Mouse (Mus musculus): ENCODE measurements around the gene Gm7073. TPM values are rescaled to one million over a fixed set of nuclear protein-coding genes. Genes with fewer than 3 reads are reported as not detected.
A peak's percentile ranks its signal among the peaks of the same experiment; 100 is the strongest.

Gm7073 gene
- not detected in 2 replicates for polyA plus RNA-seq (2011; ENCODE audit: insufficient read length, low read depth, missing spikeins)

GRCm38 (mm10) chrX:60539149-60539548, at the start of gene Gm7073:
Gm7073 (minus strand) TSS chrX:60539249.
- no peaks in the 10 kb centered on the region for H3K4me1 ChIP-seq (ENCODE audit: control insufficient read depth, insufficient read depth, low read length)
- H3K27ac ChIP-seq (ENCODE audit: insufficient read depth, low read length), result no peak within 1 kb of the TSS
- TF ChIP-seq CTCF (IDR thresholded peaks at IDR 0.05; ENCODE audit: borderline replicate concordance, insufficient read depth, low read length), result no peak
- TF ChIP-seq POLR2A (IDR thresholded peaks at IDR 0.05; ENCODE audit: low read depth, low read length), result no peak
- no peak within 1 kb of the TSS for H3K4me3 ChIP-seq (ENCODE audit: insufficient read depth, low read length)

GRCm38 (mm10) chrX:60570539-60570938, 31.5 kb upstream of the Gm7073 start:
- Histone ChIP-seq H3K4me3 (ENCODE audit: insufficient read depth, low read length) (no peak overlapping the region), H3K4me1 (ENCODE audit: control insufficient read depth, insufficient read depth, low read length) (no peaks in the 10 kb centered on the region)
- TF ChIP-seq CTCF (IDR thresholded peaks at IDR 0.05; ENCODE audit: borderline replicate concordance, insufficient read depth, low read length) (no peak), POLR2A (IDR thresholded peaks at IDR 0.05; ENCODE audit: low read depth, low read length) (no peak)

GRCm38 (mm10) chrX:60569047-60569446, 30.0 kb upstream of the Gm7073 start:
- TF ChIP-seq CTCF (IDR thresholded peaks at IDR 0.05; ENCODE audit: borderline replicate concordance, insufficient read depth, low read length), result no peak
- TF ChIP-seq POLR2A (IDR thresholded peaks at IDR 0.05; ENCODE audit: low read depth, low read length), result no peak
- H3K27ac ChIP-seq (ENCODE audit: insufficient read depth, low read length), result no peak overlapping the region
- H3K4me3 ChIP-seq (ENCODE audit: insufficient read depth, low read length), result no peak overlapping the region
- no peaks in the 10 kb centered on the region for H3K4me1 ChIP-seq (ENCODE audit: control insufficient read depth, insufficient read depth, low read length)

More at GRCm38 (mm10) chrX:60570539-60570938, 31.5 kb upstream of the Gm7073 start:
- H3K27ac ChIP-seq (ENCODE audit: insufficient read depth, low read length), result no peak overlapping the region

GRCm38 (mm10) chrX:60555242-60555641, 16.2 kb upstream of the Gm7073 start:
- Histone ChIP-seq H3K4me1 (ENCODE audit: control insufficient read depth, insufficient read depth, low read length) (no peaks in the 10 kb centered on the region), H3K4me3 (ENCODE audit: insufficient read depth, low read length) (no peak overlapping the region), H3K27ac (ENCODE audit: insufficient read depth, low read length) (no peak overlapping the region)
- no peak for TF ChIP-seq CTCF (IDR thresholded peaks at IDR 0.05; ENCODE audit: borderline replicate concordance, insufficient read depth, low read length)
- no peak for TF ChIP-seq POLR2A (IDR thresholded peaks at IDR 0.05; ENCODE audit: low read depth, low read length)

- Histone ChIP-seq H3K27ac (ENCODE audit: insufficient read depth, low read length) (no peak overlapping the region), H3K4me3 (ENCODE audit: insufficient read depth, low read length) (peak overlapping the region; percentile 58), H3K4me1 (ENCODE audit: control insufficient read depth, insufficient read depth, low read length) (no peaks in the 10 kb centered on the region)
- TF ChIP-seq POLR2A (IDR thresholded peaks at IDR 0.05; ENCODE audit: low read depth, low read length), result no peak
- no peak for TF ChIP-seq CTCF (IDR thresholded peaks at IDR 0.05; ENCODE audit: borderline replicate concordance, insufficient read depth, low read length)
Observed at GRCm38 (mm10) chrX:60547444-60548304, 8.6 kb upstream of the Gm7073 start.

- Histone ChIP-seq H3K4me3 (ENCODE audit: insufficient read depth, low read length) (peak overlapping the region; percentile 58), H3K4me1 (ENCODE audit: control insufficient read depth, insufficient read depth, low read length) (no peaks in the 10 kb centered on the region), H3K27ac (ENCODE audit: insufficient read depth, low read length) (no peak overlapping the region)
- TF ChIP-seq POLR2A (IDR thresholded peaks at IDR 0.05; ENCODE audit: low read depth, low read length) (no peak), CTCF (IDR thresholded peaks at IDR 0.05; ENCODE audit: borderline replicate concordance, insufficient read depth, low read length) (no peak)
Observed at GRCm38 (mm10) chrX:60547098-60547443, 8.0 kb upstream of the Gm7073 start.

GRCm38 (mm10) chrX:60545906-60546305, 6.9 kb upstream of the Gm7073 start:
- no peaks in the 10 kb centered on the region for H3K4me1 ChIP-seq (ENCODE audit: control insufficient read depth, insufficient read depth, low read length)
- no peak for TF ChIP-seq CTCF (IDR thresholded peaks at IDR 0.05; ENCODE audit: borderline replicate concordance, insufficient read depth, low read length)
- no peak for TF ChIP-seq POLR2A (IDR thresholded peaks at IDR 0.05; ENCODE audit: low read depth, low read length)

GRCm38 (mm10) chrX:60545444-60545843, 6.4 kb upstream of the Gm7073 start:
- TF ChIP-seq CTCF (IDR thresholded peaks at IDR 0.05; ENCODE audit: borderline replicate concordance, insufficient read depth, low read length), result no peak
- no peak for TF ChIP-seq POLR2A (IDR thresholded peaks at IDR 0.05; ENCODE audit: low read depth, low read length)
- Histone ChIP-seq H3K4me3 (ENCODE audit: insufficient read depth, low read length) (no peak overlapping the region), H3K4me1 (ENCODE audit: control insufficient read depth, insufficient read depth, low read length) (no peaks in the 10 kb centered on the region), H3K27ac (ENCODE audit: insufficient read depth, low read length) (no peak overlapping the region)

More at GRCm38 (mm10) chrX:60545906-60546305, 6.9 kb upstream of the Gm7073 start:
- no peak overlapping the region for H3K27ac ChIP-seq (ENCODE audit: insufficient read depth, low read length)
- H3K4me3 ChIP-seq (ENCODE audit: insufficient read depth, low read length), result no peak overlapping the region

- Histone ChIP-seq H3K4me1 (ENCODE audit: control insufficient read depth, insufficient read depth, low read length) (no peaks in the 10 kb centered on the region), H3K4me3 (ENCODE audit: insufficient read depth, low read length) (no peak overlapping the region), H3K27ac (ENCODE audit: insufficient read depth, low read length) (no peak overlapping the region)
- TF ChIP-seq CTCF (IDR thresholded peaks at IDR 0.05; ENCODE audit: borderline replicate concordance, insufficient read depth, low read length) (no peak), POLR2A (IDR thresholded peaks at IDR 0.05; ENCODE audit: low read depth, low read length) (no peak)
Observed at GRCm38 (mm10) chrX:60544098-60544497, 5.0 kb upstream of the Gm7073 start.

- TF ChIP-seq POLR2A (IDR thresholded peaks at IDR 0.05; ENCODE audit: low read depth, low read length) (no peak), CTCF (IDR thresholded peaks at IDR 0.05; ENCODE audit: borderline replicate concordance, insufficient read depth, low read length) (no peak)
- Histone ChIP-seq H3K27ac (ENCODE audit: insufficient read depth, low read length) (no peak overlapping the region), H3K4me1 (ENCODE audit: control insufficient read depth, insufficient read depth, low read length) (no peaks in the 10 kb centered on the region), H3K4me3 (ENCODE audit: insufficient read depth, low read length) (no peak overlapping the region)
Observed at GRCm38 (mm10) chrX:60542901-60543300, 3.9 kb upstream of the Gm7073 start.

Measured in embryonic fibroblast, embryonic 13.5 days (primary cell).